Mouse (Mus musculus): ENCODE measurements around the gene Tead1. TPM values are rescaled to one million over a fixed set of nuclear protein-coding genes. Genes with fewer than 3 reads are reported as not detected.

The Tead1 gene
- polyA plus RNA-seq, 1 experiment from 2014 or later, result 12.3 TPM

DNA sequence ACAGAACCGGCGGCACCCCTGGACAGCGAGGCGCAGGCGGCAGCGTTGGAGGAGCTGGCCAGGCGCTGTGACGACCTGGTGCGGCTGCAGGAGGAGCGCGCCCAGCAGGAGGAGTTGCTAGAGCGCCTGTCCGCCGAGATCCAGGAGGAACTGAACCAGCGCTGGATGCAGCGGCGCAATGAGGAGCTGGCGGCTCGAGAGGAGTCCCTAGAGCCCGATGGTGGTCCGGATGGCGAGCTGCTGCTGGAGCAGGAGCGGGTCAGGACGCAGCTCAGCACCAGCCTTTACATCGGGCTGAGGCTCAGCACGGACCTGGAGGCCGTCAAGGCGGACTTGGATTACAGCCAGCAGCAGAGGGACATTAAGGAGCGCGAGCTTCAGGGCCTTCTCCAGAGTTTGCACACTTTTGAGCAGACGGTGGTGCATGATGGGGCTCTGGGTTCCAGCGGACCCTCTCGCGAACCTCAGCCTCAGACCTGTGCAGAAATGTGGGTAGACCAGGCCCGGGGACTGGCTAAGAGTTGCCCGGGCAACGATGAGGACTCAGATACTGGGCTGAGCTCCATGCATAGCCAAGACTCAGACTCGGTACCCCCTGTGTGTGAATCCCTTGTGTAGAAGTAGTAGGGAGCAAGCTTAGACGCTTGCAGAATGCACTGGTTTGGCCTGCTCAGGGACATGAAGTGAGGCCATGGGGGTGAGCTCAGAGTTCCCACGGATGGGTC, 276.1 kb downstream of the Tead1 start:
- ATAC-seq (ENCODE audit: low FRiP score), result peak; percentile 52; the same call in 1 of the 2 replicates
- WGBS, result 2% methylated on average over 40 of the region's 40 CpGs
- Histone ChIP-seq H3K9ac (ENCODE audit: low read length) (no peak overlapping the region), H3K9me3 (ENCODE audit: control insufficient read depth, low read length) (no peaks in the 10 kb centered on the region), H3K27me3 (ENCODE audit: control insufficient read depth, insufficient read depth, low read length) (peaks cover 43% of the 10 kb centered on the region), H3K4me3 (ENCODE audit: low read depth, low read length) (peak overlapping the region; percentile 38), H3K4me2 (peak overlapping the region; percentile 62), H3K36me3 (ENCODE audit: control insufficient read depth, insufficient read depth, low read length) (no peaks in the 10 kb centered on the region), H3K4me1 (ENCODE audit: control insufficient read depth, insufficient read depth, low read length) (peaks cover 16% of the 10 kb centered on the region), H3K27ac (ENCODE audit: low read depth, low read length) (no peak overlapping the region)
- DNase-seq (ENCODE audit: low spot score, missing footprints), result peak; percentile 95

- peak; percentile 87 for DNase-seq (ENCODE audit: low spot score, missing footprints)
- peaks cover 16% of the 10 kb centered on the region for H3K4me1 ChIP-seq (ENCODE audit: control insufficient read depth, insufficient read depth, low read length)
- H3K36me3 ChIP-seq (ENCODE audit: control insufficient read depth, insufficient read depth, low read length), result no peaks in the 10 kb centered on the region
- no peaks in the 10 kb centered on the region for H3K9me3 ChIP-seq (ENCODE audit: control insufficient read depth, low read length)
- no peak overlapping the region for H3K27ac ChIP-seq (ENCODE audit: low read depth, low read length)
- H3K4me3 ChIP-seq (ENCODE audit: low read depth, low read length), result no peak overlapping the region
- no peak for ATAC-seq (ENCODE audit: low FRiP score)
- H3K4me2 ChIP-seq, result no peak overlapping the region
- H3K27me3 ChIP-seq (ENCODE audit: control insufficient read depth, insufficient read depth, low read length), result peaks cover 43% of the 10 kb centered on the region
- no peak overlapping the region for H3K9ac ChIP-seq (ENCODE audit: low read length)
- WGBS, result 39% methylated on average over 3 of the region's 3 CpGs
Measured at GRCm38 (mm10) chr7:112955955-112956354, 276.8 kb downstream of the Tead1 start.

Small RNA genes lying within 50 kb of the gene (microRNA-seq; reads per million reads assigned to microRNA genes)
- not detected for gene Gm44462

All from midbrain, embryonic 11.5 days (tissue).